Mouse (Mus musculus) G1E (cell line): ENCODE results near the gene C1galt1c1.

Source experiments
- CTCF ChIP-seq: IDR thresholded peaks from 2 replicates; pipeline ENCODE4 v1.5.1; 2012; ENCODE audit warnings: low read depth, low read length, inconsistent platforms, mixed read lengths
- TAL1 ChIP-seq: conservative IDR thresholded peaks from 2 replicates; pipeline ENCODE4 v1.6.1; 2012; ENCODE audit warnings: low read depth, low read length, inconsistent platforms, mixed read lengths

DNA sequence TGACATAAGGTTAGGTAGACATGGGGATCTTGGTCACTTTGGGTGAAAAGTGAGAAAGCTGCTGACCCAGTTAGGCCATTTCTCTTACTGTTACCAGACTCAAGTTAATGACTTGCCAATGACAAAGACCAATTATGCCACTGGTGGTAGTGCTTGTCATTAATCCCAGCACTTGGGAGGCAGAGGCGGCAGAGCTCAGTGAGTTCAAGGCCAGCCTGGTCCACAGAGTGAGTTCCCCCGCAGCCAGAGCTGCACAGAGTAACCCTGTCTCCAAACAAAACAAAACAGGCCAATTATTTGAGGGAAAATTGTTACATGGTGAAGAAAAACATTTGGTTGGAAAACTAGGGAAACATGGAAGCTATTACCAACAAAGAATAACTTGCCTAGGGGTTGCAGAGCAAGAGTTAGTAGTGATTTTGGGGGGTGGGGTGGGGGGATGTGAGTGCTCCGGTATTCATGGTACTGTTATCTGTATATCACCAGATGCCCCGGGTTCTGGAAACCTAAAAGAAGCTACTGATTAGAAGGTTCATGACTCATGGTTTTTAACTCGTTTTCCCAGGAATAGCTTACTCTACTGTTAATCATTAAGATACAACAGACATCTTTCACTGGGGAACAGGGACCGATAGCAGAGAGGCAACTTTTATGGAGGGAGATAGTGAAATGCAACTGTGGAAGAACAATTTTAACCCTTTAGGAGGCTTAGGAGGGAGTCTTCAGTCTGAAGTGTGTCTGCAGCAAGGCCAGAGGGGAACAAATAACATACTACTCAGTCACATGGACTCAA, 34.4 kb upstream of the C1galt1c1 start:
- TF ChIP-seq TAL1 (no peak), CTCF (no peak)
